Mouse (Mus musculus) brain, embryonic 14.5 days (tissue): ENCODE results near the gene Rfc2.

Source experiments
- CTCF ChIP-seq: fragments of 200-500 bp; IDR thresholded peaks from 2 replicates; pipeline ENCODE4 v1.5.1; 2012; ENCODE audit warnings: inconsistent platforms, mild to moderate bottlenecking, moderate library complexity, borderline replicate concordance; ENCODE audit not compliant: insufficient read depth, insufficient read length; ENCODE audit errors: extremely low read depth
- POLR2A ChIP-seq: fragments of 200-500 bp; IDR thresholded peaks from 2 replicates; pipeline ENCODE4 v1.6.1; 2012; ENCODE audit warnings: mild to moderate bottlenecking, inconsistent platforms, borderline replicate concordance; ENCODE audit not compliant: poor library complexity, insufficient read depth, insufficient read length, severe bottlenecking; ENCODE audit errors: extremely low read depth

DNA sequence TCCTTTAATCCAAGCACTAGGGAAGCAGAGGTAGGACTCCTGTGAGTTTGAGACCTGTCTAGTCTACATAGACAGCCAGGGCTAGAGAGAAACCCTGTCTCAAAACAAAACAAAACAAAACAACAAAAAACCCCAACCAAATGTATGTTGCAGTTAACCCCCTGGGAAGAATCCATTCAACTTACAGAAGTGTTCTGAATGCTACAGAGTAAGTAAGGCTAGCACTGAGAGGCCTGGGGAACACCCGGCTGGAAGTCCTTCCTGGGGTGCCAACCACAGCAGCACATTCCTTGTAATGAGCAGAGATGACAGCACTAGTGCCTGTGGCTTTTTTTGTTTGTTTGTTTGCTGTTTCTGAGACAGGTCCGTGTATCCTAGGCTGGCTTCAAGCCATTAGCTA lies 51.7 kb downstream of the Rfc2 start:
- no peak for TF ChIP-seq POLR2A
- TF ChIP-seq CTCF, result no peak
